ENCODE assay signal across 12 mouse cellular contexts in genomic region chrX:12067851-12068510, GRCm38 (mm10).
A peak's percentile ranks its signal among the peaks of the same experiment; 100 is the strongest.
DNase-seq lines count a peak whose midpoint lies in the region; ATAC-seq and TF ChIP-seq lines count a peak whose summit lies in the region.
"Had no signal": no experiment of that assay in that cellular context is flagged by ENCODE, and none has a peak within 500 bp of the region (broad histone marks: within the 10 kb centered on the region; RNA-seq: fewer than 3 reads in every experiment).

No protein-coding gene starts in this region.

- H3K4me1 ChIP-seq in hindbrain, embryonic 11.5 days (replicated peaks; ENCODE audit: control insufficient read depth, insufficient read depth, low read length), result peaks cover 9% of the 10 kb centered on the region
- H3K4me1 ChIP-seq in hindbrain, postnatal 0 days (ENCODE audit: insufficient read depth, low read length), result 0 out of 2 replicates have a peak, but pooled peaks cover 4% of the 10 kb centered on the region
- H3K4me1 ChIP-seq in intestine, embryonic 15.5 days (replicated peaks), result peaks cover 51% of the 10 kb centered on the region
- peaks cover 19% of the 10 kb centered on the region for H3K4me1 ChIP-seq in cerebellum, adult 2 months (ENCODE audit: control insufficient read depth, insufficient read depth, low read length)

- no peak for TF ChIP-seq POLR2A in cerebellum, adult 2 months (IDR thresholded peaks at IDR 0.05; ENCODE audit: borderline replicate concordance, insufficient read depth, low read length)

- no peak overlapping the region for H3K9ac ChIP-seq in hindbrain, embryonic 11.5 days (ENCODE audit: low read depth, low read length)
- no peak overlapping the region for H3K9ac ChIP-seq in hindbrain, postnatal 0 days (replicated peaks; ENCODE audit: low read length)
- no peak overlapping the region for H3K9ac ChIP-seq in intestine, embryonic 15.5 days
- H3K9ac ChIP-seq: liver, embryonic 15.5 days had no signal

- DNase-seq in hindbrain, embryonic 11.5 days (ENCODE audit: low spot score), result peak; percentile 13
- DNase-seq in hindbrain, postnatal 0 days (ENCODE audit: low spot score), result no peak
- peak; percentile 12 for DNase-seq in urinary bladder, postnatal 14 days (ENCODE audit: low spot score)
- no peak for DNase-seq in urinary bladder, adult 2 months (ENCODE audit: low spot score)
- DNase-seq in left cerebral cortex, adult 18-20 months (ENCODE audit: low spot score in 2 of 2), result no peak
- no peak for DNase-seq in right cerebral cortex, adult 18-20 months
- DNase-seq in cerebellum, adult 2 months, result no peak
- DNase-seq: cerebellum, postnatal 36 days; thymus, postnatal 4 days had no signal

- H3K27me3 ChIP-seq in hindbrain, embryonic 11.5 days (ENCODE audit: control insufficient read depth, insufficient read depth, low read length), result peaks cover 36% of the 10 kb centered on the region
- no peaks in the 10 kb centered on the region; the same call in 1 of the 2 replicates for H3K27me3 ChIP-seq in hindbrain, postnatal 0 days (ENCODE audit: insufficient read depth, low read length)
- peaks cover 13% of the 10 kb centered on the region; the same call in 1 of the 2 replicates for H3K27me3 ChIP-seq in intestine, embryonic 15.5 days (replicated peaks)
- H3K27me3 ChIP-seq in cerebellum, adult 2 months (ENCODE audit: control insufficient read depth, insufficient read depth, low read length), result no peaks in the 10 kb centered on the region

- no peaks in the 10 kb centered on the region for H3K9me3 ChIP-seq in hindbrain, embryonic 11.5 days (ENCODE audit: control insufficient read depth, low read length)
- H3K9me3 ChIP-seq in hindbrain, postnatal 0 days (ENCODE audit: low read length), result no peaks in the 10 kb centered on the region
- H3K9me3 ChIP-seq in intestine, embryonic 15.5 days, result no peaks in the 10 kb centered on the region
- H3K9me3 ChIP-seq: liver, embryonic 15.5 days had no signal

- ATAC-seq in hindbrain, embryonic 11.5 days (ENCODE audit: low FRiP score), result no peak
- no peak for ATAC-seq in hindbrain, postnatal 0 days
- ATAC-seq in intestine, embryonic 15.5 days, result no peak
- ATAC-seq: activated CD4-positive, CD25-positive, alpha-beta regulatory T cell, adult 4 months had no signal

- H3K36me3 ChIP-seq in hindbrain, embryonic 11.5 days (ENCODE audit: control insufficient read depth, insufficient read depth, low read length), result no peaks in the 10 kb centered on the region
- H3K36me3 ChIP-seq in hindbrain, postnatal 0 days (ENCODE audit: insufficient read depth, low read length), result no peaks in the 10 kb centered on the region
- no peaks in the 10 kb centered on the region for H3K36me3 ChIP-seq in intestine, embryonic 15.5 days
- H3K36me3 ChIP-seq: liver, embryonic 15.5 days had no signal

- 6% methylated on average over 18 of the region's 18 CpGs for WGBS in hindbrain, embryonic 11.5 days
- whole genome bisulfite sequencing in hindbrain, postnatal 0 days, result 20% methylated on average over 18 of the region's 18 CpGs
- 19% methylated on average over 18 of the region's 18 CpGs for WGBS in intestine, embryonic 15.5 days
- 76% methylated on average over 18 of the region's 18 CpGs for WGBS in cerebellum, adult 2 months

- H3K4me3 ChIP-seq in hindbrain, embryonic 11.5 days (ENCODE audit: low read depth, low read length), result no peak overlapping the region
- no peak overlapping the region for H3K4me3 ChIP-seq in hindbrain, postnatal 0 days (ENCODE audit: low read length)
- no peak overlapping the region for H3K4me3 ChIP-seq in intestine, embryonic 15.5 days (replicated peaks)
- H3K4me3 ChIP-seq in cerebellum, adult 2 months (replicated peaks; ENCODE audit: insufficient read depth, low read depth, low read length), result no peak overlapping the region
- H3K4me3 ChIP-seq: liver, embryonic 15.5 days had no signal

- no peak overlapping the region for H3K4me2 ChIP-seq in hindbrain, embryonic 11.5 days (replicated peaks; ENCODE audit: low read depth, low read length)
- no peak overlapping the region for H3K4me2 ChIP-seq in hindbrain, postnatal 0 days (ENCODE audit: low read depth, low read length)
- H3K4me2 ChIP-seq in intestine, embryonic 15.5 days (replicated peaks), result peak overlapping the region; percentile 45; the same call in 1 of the 2 replicates
- H3K4me2 ChIP-seq: liver, embryonic 15.5 days had no signal

- TF ChIP-seq CTCF in hindbrain, postnatal 0 days (IDR thresholded peaks at IDR 0.05; ENCODE audit: low read depth), result no peak
- TF ChIP-seq CTCF in cerebellum, adult 2 months (IDR thresholded peaks at IDR 0.05; ENCODE audit: borderline replicate concordance, insufficient read depth, low read depth, low read length), result no peak

- H3K27ac ChIP-seq in hindbrain, embryonic 11.5 days (ENCODE audit: low read depth, low read length), result no peak overlapping the region
- H3K27ac ChIP-seq in hindbrain, postnatal 0 days, result no peak overlapping the region
- H3K27ac ChIP-seq in intestine, embryonic 15.5 days, result no peak overlapping the region
- no peak overlapping the region for H3K27ac ChIP-seq in cerebellum, adult 2 months (ENCODE audit: insufficient read depth, low read length)
- H3K27ac ChIP-seq: liver, embryonic 15.5 days had no signal

Comparison
In these comparisons a context has a peak if more than half of its experiments do, and no peak if none do; other contexts are left out.
1. DNase-seq: peak in hindbrain, embryonic 11.5 days (single experiment) and urinary bladder, postnatal 14 days (single experiment); none in hindbrain, postnatal 0 days (single experiment), urinary bladder, adult 2 months (single experiment), left cerebral cortex, adult 18-20 months (0 of 2), right cerebral cortex, adult 18-20 months (single experiment) and cerebellum, adult 2 months (0 of 2).